Mouse (Mus musculus) CH12.LX (cell line): Measurements from ENCODE around the gene Tspyl3. TPM values are rescaled to one million over a fixed set of nuclear protein-coding genes. Genes with fewer than 3 reads are reported as not detected.

Source experiments
- DNase-seq: peaks from one replicate; pipeline ENCODE4 v3.0.0-alpha.2; 2013; ENCODE audit errors: extremely low read depth
- H3K27ac ChIP-seq: 2 replicates; pipeline ENCODE4 v1.5.1; 2012; ENCODE audit warnings: low read depth, mild to moderate bottlenecking, control low read depth, moderate library complexity; ENCODE audit not compliant: insufficient read depth
- H3K27me3 ChIP-seq: replicated peaks from 2 replicates; pipeline ENCODE3; 2012; ENCODE audit warnings: inconsistent platforms
- H3K36me3 ChIP-seq, 2 experiments: replicated peaks in 1 of 2; 2 replicates each; pipeline versions ENCODE3 to v1.6.1; 2012; ENCODE audit warnings: inconsistent platforms in 1 of 2, low read length in 1 of 2, mild to moderate bottlenecking in 1 of 2, mixed read lengths in 1 of 2, moderate library complexity in 1 of 2; ENCODE audit not compliant: control insufficient read depth in 1 of 2, insufficient read depth in 1 of 2
- H3K4me1 ChIP-seq, 2 experiments: 2 replicates each; pipeline ENCODE4 v1.6.1; 2012; ENCODE audit warnings: inconsistent platforms in 1 of 2, moderate library complexity in 1 of 2; ENCODE audit not compliant: insufficient read depth in 2 of 2, control insufficient read depth in 1 of 2
- H3K4me2 ChIP-seq: 2 replicates; pipeline ENCODE4 v1.6.1; 2012; ENCODE audit warnings: low read depth, mild to moderate bottlenecking, control low read depth; ENCODE audit not compliant: poor library complexity, insufficient read depth, severe bottlenecking
- H3K4me3 ChIP-seq, 3 experiments: fragments of 150-350 bp in 1 of 3; sonication (generic) in 1 of 3; replicated peaks in 1 of 3; 2 replicates each; pipeline versions ENCODE3 to v1.5.1; 2011 to 2012; ENCODE audit warnings: low read depth in 2 of 3, low read length in 2 of 3, mild to moderate bottlenecking in 2 of 3, moderate library complexity in 2 of 3, control low read depth in 1 of 3, improper control_type of control experiment in 1 of 3, inconsistent platforms in 1 of 3, mixed read lengths in 1 of 3; ENCODE audit not compliant: poor library complexity in 1 of 3
- H3K79me2 ChIP-seq: replicated peaks from 2 replicates; pipeline ENCODE4 v1.6.1; 2012; ENCODE audit warnings: mild to moderate bottlenecking, moderate library complexity; ENCODE audit not compliant: control insufficient read depth, poor library complexity, insufficient read depth, severe bottlenecking; ENCODE audit errors: extremely low read depth
- H3K9ac ChIP-seq: 2 replicates; pipeline ENCODE4 v1.6.1; 2012; ENCODE audit warnings: low read depth, mild to moderate bottlenecking, control low read depth, moderate library complexity; ENCODE audit not compliant: insufficient read depth
- H3K9me3 ChIP-seq: replicated peaks from 2 replicates; pipeline ENCODE3; 2012; ENCODE audit warnings: low read length, inconsistent platforms, mixed read lengths
- BHLHE40 ChIP-seq: IDR thresholded peaks from 2 replicates; pipeline ENCODE4 v1.6.1; 2011; ENCODE audit warnings: mild to moderate bottlenecking, low read depth, low read length, improper control_type of control experiment
- CHD1 ChIP-seq: IDR thresholded peaks from 2 replicates; pipeline ENCODE4 v1.6.1; 2012; ENCODE audit warnings: low read depth, low read length, improper control_type of control experiment, inconsistent platforms
- CHD2 ChIP-seq: IDR thresholded peaks from 2 replicates; pipeline ENCODE4 v1.6.1; 2011; ENCODE audit warnings: low read length, improper control_type of control experiment
- CTCF ChIP-seq, 2 experiments: IDR thresholded peaks in 1 of 2; conservative IDR thresholded peaks in 1 of 2; 2 replicates each; pipeline ENCODE4 v1.5.1; 2011 to 2012; ENCODE audit warnings: low read depth in 2 of 2, low read length in 2 of 2, improper control_type of control experiment in 1 of 2, inconsistent platforms in 1 of 2, mild to moderate bottlenecking in 1 of 2, moderate library complexity in 1 of 2
- E2F4 ChIP-seq: IDR thresholded peaks from 2 replicates; pipeline ENCODE4 v1.6.1; 2011; ENCODE audit warnings: low read depth, low read length, improper control_type of control experiment; ENCODE audit not compliant: insufficient replicate concordance
- ELF1 ChIP-seq: IDR thresholded peaks from 2 replicates; pipeline ENCODE4 v1.6.1; 2014; ENCODE audit warnings: low read depth, mild to moderate bottlenecking, inconsistent platforms, low read length, improper control_type of control experiment
- EP300 ChIP-seq: IDR thresholded peaks from 2 replicates; pipeline ENCODE4 v1.6.1; 2011; ENCODE audit warnings: low read length, improper control_type of control experiment
- ETS1 ChIP-seq: conservative IDR thresholded peaks from 2 replicates; pipeline ENCODE4 v1.6.1; 2012; ENCODE audit warnings: low read depth, mild to moderate bottlenecking, inconsistent platforms, low read length, improper control_type of control experiment, moderate library complexity
- GABPA ChIP-seq: IDR thresholded peaks from 2 replicates; pipeline ENCODE4 v1.6.1; 2012; ENCODE audit warnings: low read depth, low read length, improper control_type of control experiment, inconsistent platforms; ENCODE audit not compliant: insufficient replicate concordance
- HCFC1 ChIP-seq: IDR thresholded peaks from 2 replicates; pipeline ENCODE4 v1.6.1; 2012; ENCODE audit warnings: low read depth, mild to moderate bottlenecking, inconsistent platforms, low read length, improper control_type of control experiment
- IRF4 ChIP-seq: IDR thresholded peaks from 2 replicates; pipeline ENCODE4 v1.6.1; 2014; ENCODE audit warnings: low read depth, mild to moderate bottlenecking, inconsistent platforms, low read length, improper control_type of control experiment
- JUN ChIP-seq: IDR thresholded peaks from 2 replicates; pipeline ENCODE4 v1.6.1; 2011; ENCODE audit warnings: low read depth, mild to moderate bottlenecking, low read length, improper control_type of control experiment, moderate library complexity; ENCODE audit not compliant: insufficient read depth
- JUND ChIP-seq: conservative IDR thresholded peaks from 2 replicates; pipeline ENCODE4 v1.6.1; 2011; ENCODE audit warnings: low read depth, low read length, improper control_type of control experiment
- KAT2A ChIP-seq: IDR thresholded peaks from 2 replicates; pipeline ENCODE4 v1.6.1; 2012; ENCODE audit warnings: low read length, improper control_type of control experiment, inconsistent platforms; ENCODE audit not compliant: insufficient replicate concordance
- MAFK ChIP-seq: IDR thresholded peaks from 2 replicates; pipeline ENCODE4 v1.6.1; 2011; ENCODE audit warnings: low read length, improper control_type of control experiment; ENCODE audit not compliant: insufficient replicate concordance
- MAX ChIP-seq: IDR thresholded peaks from 2 replicates; pipeline ENCODE4 v1.6.1; 2011; ENCODE audit warnings: low read length, improper control_type of control experiment
- MAZ ChIP-seq: IDR thresholded peaks from 2 replicates; pipeline ENCODE4 v1.6.1; 2012; ENCODE audit warnings: low read depth, mild to moderate bottlenecking, inconsistent platforms, low read length, improper control_type of control experiment, moderate library complexity
- MEF2A ChIP-seq: IDR thresholded peaks from 2 replicates; pipeline ENCODE4 v1.6.1; 2014; ENCODE audit warnings: low read depth, mild to moderate bottlenecking, inconsistent platforms, low read length, improper control_type of control experiment, borderline replicate concordance
- MXI1 ChIP-seq: IDR thresholded peaks from 2 replicates; pipeline ENCODE4 v1.6.1; 2011; ENCODE audit warnings: mild to moderate bottlenecking, low read depth, low read length, improper control_type of control experiment
- MYC ChIP-seq: IDR thresholded peaks from 2 replicates; pipeline ENCODE4 v1.6.1; 2011; ENCODE audit warnings: low read depth, mild to moderate bottlenecking, improper control_type of control experiment, low read length
- NELFE ChIP-seq: IDR thresholded peaks from 2 replicates; pipeline ENCODE4 v1.6.1; 2011; ENCODE audit warnings: low read depth, low read length, improper control_type of control experiment
- NRF1 ChIP-seq: IDR thresholded peaks from 2 replicates; pipeline ENCODE4 v1.6.1; 2014; ENCODE audit warnings: low read depth, mild to moderate bottlenecking, inconsistent platforms, low read length, improper control_type of control experiment, moderate library complexity
- PAX5 ChIP-seq: IDR thresholded peaks from 2 replicates; pipeline ENCODE4 v1.6.1; 2012; ENCODE audit warnings: low read length, inconsistent platforms, mixed read lengths
- POLR2A ChIP-seq: IDR thresholded peaks from 2 replicates; pipeline ENCODE4 v1.6.1; 2011; ENCODE audit warnings: low read depth, mild to moderate bottlenecking, improper control_type of control experiment, low read length
- POLR2AphosphoS2 ChIP-seq: IDR thresholded peaks from 2 replicates; pipeline ENCODE4 v1.6.1; 2011; ENCODE audit warnings: low read depth, low read length, improper control_type of control experiment
- RAD21 ChIP-seq: IDR thresholded peaks from 2 replicates; pipeline ENCODE4 v1.6.1; 2011; ENCODE audit warnings: low read depth, mild to moderate bottlenecking, low read length, improper control_type of control experiment, moderate library complexity
- RCOR1 ChIP-seq: conservative IDR thresholded peaks from 2 replicates; pipeline ENCODE4 v1.6.1; 2012; ENCODE audit warnings: low read depth, mild to moderate bottlenecking, inconsistent platforms, low read length, improper control_type of control experiment
- SIN3A ChIP-seq: IDR thresholded peaks from 2 replicates; pipeline ENCODE4 v1.6.1; 2012; ENCODE audit warnings: low read length, improper control_type of control experiment, inconsistent platforms
- SMC3 ChIP-seq: IDR thresholded peaks from 2 replicates; pipeline ENCODE4 v1.6.1; 2011; ENCODE audit warnings: low read depth, low read length, improper control_type of control experiment
- TBP ChIP-seq: conservative IDR thresholded peaks from 2 replicates; pipeline ENCODE4 v1.6.1; 2011; ENCODE audit warnings: low read depth, low read length, improper control_type of control experiment
- TCF12 ChIP-seq: IDR thresholded peaks from 2 replicates; pipeline ENCODE4 v1.6.1; 2014; ENCODE audit warnings: low read depth, mild to moderate bottlenecking, inconsistent platforms, low read length, improper control_type of control experiment
- UBTF ChIP-seq: IDR thresholded peaks from 2 replicates; pipeline ENCODE4 v1.6.1; 2012; ENCODE audit warnings: low read depth, mild to moderate bottlenecking, inconsistent platforms, low read length, improper control_type of control experiment, moderate library complexity
- USF1 ChIP-seq: IDR thresholded peaks from 2 replicates; pipeline ENCODE4 v1.6.1; 2014; ENCODE audit warnings: low read depth, mild to moderate bottlenecking, inconsistent platforms, low read length, improper control_type of control experiment
- USF2 ChIP-seq: conservative IDR thresholded peaks from 2 replicates; pipeline ENCODE4 v1.6.1; 2011; ENCODE audit warnings: low read depth, low read length, improper control_type of control experiment
- ZC3H11A ChIP-seq: IDR thresholded peaks from 2 replicates; pipeline ENCODE4 v1.6.1; 2012; ENCODE audit warnings: low read depth, mild to moderate bottlenecking, inconsistent platforms, low read length, improper control_type of control experiment
- ZKSCAN1 ChIP-seq: IDR thresholded peaks from 2 replicates; pipeline ENCODE4 v1.6.1; 2012; ENCODE audit warnings: low read depth, inconsistent platforms, low read length, improper control_type of control experiment, borderline replicate concordance
- ZMIZ1 ChIP-seq: IDR thresholded peaks from 2 replicates; pipeline ENCODE4 v1.6.1; 2012; ENCODE audit warnings: low read depth, mild to moderate bottlenecking, inconsistent platforms, low read length, improper control_type of control experiment
- ZNF384 ChIP-seq: IDR thresholded peaks from 2 replicates; pipeline ENCODE4 v1.6.1; 2012; ENCODE audit warnings: low read depth, low read length, improper control_type of control experiment, inconsistent platforms
- dilution Hi-C: fragments of 300-500 bp; cut with MboI; formaldehyde crosslinking; loops from 2 replicates; pipeline ENCODE4 v1.14.3; 2020; ENCODE audit warnings: low sequenced_read_pairs; ENCODE audit not compliant: extremely low pct_unique_long_range_greater_than_20kb, extremely low pct_ligation_motif_present
- in situ Hi-C: fragments of 300-500 bp; cut with MboI; formaldehyde crosslinking; loops from 3 replicates; pipeline ENCODE4 v1.14.3; 2019; ENCODE audit warnings: low sequenced_read_pairs, low pct_ligation_motif_present, low pct_unique_long_range_greater_than_20kb, mixed read lengths
- polyA plus RNA-seq: library from polyadenylated mRNA; unstranded; fragments of >175 nt; gene quantifications from 2 replicates; pipeline ENCODE4 v1.2.1, GENCODE M21; 2012; ENCODE audit warnings: low read depth; ENCODE audit not compliant: insufficient read length
- total RNA-seq, 2 experiments: library from RNA; depleted of rRNA; stranded (reverse); fragments of 300-350 nt in 1 of 2; fragments of >200 nt in 1 of 2; gene quantifications; 2 replicates each; pipeline ENCODE4 v1.2.3; 2012 to 2014

The Tspyl3 gene
- total and polyA plus RNA-seq, 3 experiments = 9.6 to 16.5 (median 12.1) TPM

DNA sequence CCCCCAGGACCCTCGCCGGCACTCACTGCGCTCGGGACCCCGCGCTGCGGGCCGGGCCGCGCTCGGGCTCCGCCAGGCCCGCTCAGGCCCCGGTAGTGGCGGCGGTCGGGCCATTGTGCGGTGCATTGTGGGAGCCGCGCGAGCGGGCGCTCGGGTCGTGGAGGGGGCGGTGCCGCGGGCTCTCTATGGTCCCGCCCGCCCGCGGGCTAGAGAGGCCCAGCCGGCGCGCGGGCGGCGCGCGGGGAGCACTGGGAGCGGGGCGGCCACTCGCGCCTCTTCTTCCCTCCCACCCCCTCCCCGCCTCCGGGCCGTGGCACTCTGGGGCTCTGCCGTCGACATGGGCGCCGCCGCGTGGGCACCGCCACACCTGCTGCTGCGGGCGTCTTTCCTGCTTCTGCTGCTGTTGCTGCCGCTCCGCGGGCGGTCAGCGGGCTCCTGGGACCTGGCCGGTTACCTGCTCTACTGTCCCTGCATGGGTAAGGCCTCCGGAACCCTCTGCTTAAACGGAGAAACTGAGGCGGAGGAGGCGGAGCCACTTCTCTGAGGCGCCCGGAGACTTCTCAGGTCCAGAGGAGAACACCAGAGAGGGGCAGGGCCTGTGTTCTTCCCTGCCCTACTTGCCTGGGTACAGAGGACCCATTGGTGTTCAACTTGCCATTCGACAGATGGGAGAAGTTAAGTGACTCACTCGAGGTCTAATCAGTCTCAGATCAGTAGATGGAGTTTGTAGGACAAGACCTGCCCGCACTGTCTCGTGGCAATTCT, 16.2 kb upstream of the Tspyl3 start, which contains the start of the genes Plagl2 and Pofut1:
TSS of gene Plagl2 (minus strand) at position 177 of the 765 bp plus-strand sequence.
TSS of gene Pofut1 (plus strand) at position 284 of the 765 bp plus-strand sequence.
- dilution Hi-C loops = no loop called here
- Histone ChIP-seq H3K4me3 (peak within 1 kb of the TSS; percentile 76 to 95 (median 82)), H3K9me3 (no peaks in the 10 kb centered on the region), H3K27me3 (no peaks in the 10 kb centered on the region), H3K36me3 (peaks cover 17 to 41% of the 10 kb centered on the region in 2 experiments), H3K79me2 (peaks cover 58% of the 10 kb centered on the region), H3K4me2 (peak within 1 kb of the TSS; percentile 91), H3K9ac (peak within 1 kb of the TSS; percentile 92), H3K27ac (peak within 1 kb of the TSS; percentile 74), H3K4me1 (peaks cover 13 to 62% of the 10 kb centered on the region in 2 experiments)
- DNase-seq = peak; percentile 82
- TF ChIP-seq E2F4 = no peak
- peak; percentile 77 for TF ChIP-seq MAZ
- peak; percentile 58 for TF ChIP-seq NRF1
- no peak for TF ChIP-seq POLR2AphosphoS2
- TF ChIP-seq TCF12 = peak; percentile 95
- TF ChIP-seq JUN = no peak
- peak; percentile 84 for TF ChIP-seq NELFE
- peak; percentile 79 for TF ChIP-seq POLR2A
- peak; percentile 77 for TF ChIP-seq TBP
- TF ChIP-seq ZC3H11A = no peak
- peak; percentile 38 for TF ChIP-seq IRF4
- TF ChIP-seq MYC = no peak
- TF ChIP-seq SIN3A = peak; percentile 91
- TF ChIP-seq SMC3 = peak; percentile 47
- no peak for TF ChIP-seq CHD2
- no peak for TF ChIP-seq EP300
- no peak for TF ChIP-seq ZNF384
- TF ChIP-seq CHD1 = 0 out of 2 replicates have a peak, but pooled peaks have one; percentile 50
- TF ChIP-seq ETS1 = no peak
- TF ChIP-seq HCFC1 = peak; percentile 75
- TF ChIP-seq ZKSCAN1 = no peak
- peak; percentile 26; the same call in 1 of the 2 replicates for TF ChIP-seq BHLHE40
- TF ChIP-seq RCOR1 = 0 out of 2 replicates have a peak, but pooled peaks have one; percentile 51
- no peak for TF ChIP-seq MAFK
- peak; percentile 35; the same call in 1 of the 2 replicates for TF ChIP-seq MAX
- TF ChIP-seq ELF1 = peak; percentile 64; the same call in 1 of the 2 replicates
- TF ChIP-seq PAX5 = no peak
- no peak for TF ChIP-seq USF2
- TF ChIP-seq RAD21 = peak; percentile 10; the same call in 1 of the 2 replicates
- no peak for TF ChIP-seq JUND
- no peak for TF ChIP-seq USF1
- TF ChIP-seq GABPA = peak; percentile 18; the same call in 1 of the 2 replicates
- peak; percentile 78 for TF ChIP-seq ZMIZ1
- TF ChIP-seq KAT2A = peak; percentile 66; the same call in 1 of the 2 replicates
- TF ChIP-seq MXI1 = peak; percentile 70; the same call in 1 of the 2 replicates
- peak; percentile 49; the same call in 1 of the 2 replicates for TF ChIP-seq MEF2A
- TF ChIP-seq CTCF (conservative IDR thresholded peaks at IDR 0.05 in 1 of 2, IDR thresholded peaks at IDR 0.05 in 1 of 2; ENCODE audit: low read depth in 2 of 2, low read length in 2 of 2) = peak in 1 of 2 experiments; percentile 53; a peak in 2 of 4 replicates
- TF ChIP-seq UBTF = no peak; the same call in 1 of the 2 replicates
- in situ Hi-C loops = no loop called here
